Mouse (Mus musculus) myocyte (in vitro differentiated cells): ENCODE results near the gene Zfp697.

ENCODE experiments used
- E2F4 ChIP-seq: IDR thresholded peaks from one replicate; pipeline ENCODE4 v1.6.1; 2011; ENCODE audit warnings: mild to moderate bottlenecking, control low read depth, moderate library complexity; ENCODE audit not compliant: insufficient read depth
- MAX ChIP-seq: IDR thresholded peaks from one replicate; pipeline ENCODE4 v1.6.1; 2011; ENCODE audit warnings: low read depth, mild to moderate bottlenecking, control low read depth
- POLR2A ChIP-seq: IDR thresholded peaks from one replicate; pipeline ENCODE4 v1.6.1; 2011; ENCODE audit warnings: low read depth, mild to moderate bottlenecking, control low read depth, moderate library complexity; ENCODE audit not compliant: insufficient read length

DNA sequence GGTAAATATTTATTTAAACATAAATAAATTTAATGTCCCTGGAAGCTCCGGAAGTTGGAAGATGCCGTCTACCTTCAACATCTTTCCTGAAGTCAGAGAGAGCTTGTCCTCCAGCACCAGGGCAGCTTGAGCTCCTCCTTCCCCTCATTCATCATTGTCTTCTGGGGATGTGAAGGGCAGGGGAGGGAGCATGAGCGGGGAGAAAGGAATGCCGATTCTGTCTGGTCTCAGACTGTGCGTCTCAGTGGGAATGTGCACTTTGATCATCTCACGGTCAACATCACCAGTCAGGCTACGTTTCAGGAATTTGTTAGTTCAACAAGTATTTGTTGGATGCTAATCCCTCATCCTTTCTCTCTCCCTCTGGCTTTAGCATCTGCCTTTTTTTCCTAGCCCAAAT, 3.0 kb upstream of the Zfp697 start:
- TF ChIP-seq POLR2A: no peak
- TF ChIP-seq MAX: no peak
- TF ChIP-seq E2F4: no peak
